8 mouse cellular contexts compared by ENCODE assay signal in genomic region chr7:30062478-30062877, GRCm38 (mm10). TPM values are rescaled to one million over a fixed set of nuclear protein-coding genes. Genes with fewer than 3 reads are reported as not detected.
DNase-seq lines count a peak whose midpoint lies in the region; ATAC-seq lines count a peak whose summit lies in the region.

No protein-coding gene starts in this region.

- peak; percentile 38; the same call in 1 of the 2 replicates for ATAC-seq in megakaryocyte, adult 5-6 weeks (ENCODE audit: poor library complexity, severe bottlenecking)

- intact Hi-C loops in left cerebral cortex, postnatal 4 days (cut with DNase I): loop anchor here (10.0 kb wide), 1 partner anchor 48 kb away; no protein-coding TSS in a partner anchor

- DNase-seq in adrenal gland, postnatal 14 days: peak; percentile 42
- no peak for DNase-seq in adrenal gland, adult 18-20 months (ENCODE audit: low spot score in 2 of 2)
- DNase-seq in left cerebral cortex, postnatal 4 days: peak; percentile 21
- DNase-seq in left cerebral cortex, adult 11 months (ENCODE audit: low spot score): no peak
- DNase-seq in WW6 (ENCODE audit: low read depth, low spot score): peak; percentile 49
- DNase-seq in ovary, postnatal 10 days (ENCODE audit: low spot score): no peak
- DNase-seq in right cerebral cortex, postnatal 36 days (ENCODE audit: low spot score in 2 of 2): no peak

RNA-seq across cellular contexts. Expression of gene Zfp82, which starts 10.2 kb away (rescaled TPM):
- 2.7 TPM in 1 of 2 replicates, not detected in the other for total RNA-seq in adrenal gland, postnatal 14 days (2021)
- 1 to 10 TPM; 2.0 to 2.3 TPM for total RNA-seq in adrenal gland, adult 18-20 months (2021)
- total RNA-seq in left cerebral cortex, postnatal 4 days (2021): 1 to 10 TPM; 4.6 to 8.5 TPM
- total RNA-seq in megakaryocyte, adult 5-6 weeks (2015): 0.83 and 0.91 TPM in 2 replicates
- total RNA-seq in megakaryocyte, adult 5-6 weeks (2017): 3.0 and 3.2 TPM in 2 replicates

RNA-seq across cellular contexts. Expression of gene Zfp14, which starts 11.3 kb away (rescaled TPM):
- total RNA-seq in adrenal gland, postnatal 14 days (2021): 2.0 and 3.7 TPM in 2 replicates
- 1 to 10 TPM; 3.0 TPM for total RNA-seq in adrenal gland, adult 18-20 months (2021)
- 10 to 100 TPM; 10.9 to 11.5 TPM for total RNA-seq in left cerebral cortex, postnatal 4 days (2021)
- total RNA-seq in megakaryocyte, adult 5-6 weeks (2015): 1.4 and 2.1 TPM in 2 replicates
- total RNA-seq in megakaryocyte, adult 5-6 weeks (2017): 0.89 and 0.95 TPM in 2 replicates

RNA-seq across cellular contexts. Expression of gene Gm26920, which starts 27.7 kb away (rescaled TPM):
- total RNA-seq in adrenal gland, postnatal 14 days (2021): 0.45 and 1.4 TPM in 2 replicates
- not detected for total RNA-seq in adrenal gland, adult 18-20 months (2021)
- 1 to 10 TPM in 1 of 2 experiments, not detected in 1; 1.9 TPM for total RNA-seq in left cerebral cortex, postnatal 4 days (2021)
- 1.4 TPM in 1 of 2 replicates, not detected in the other for total RNA-seq in megakaryocyte, adult 5-6 weeks (2015)
- not detected in 2 replicates for total RNA-seq in megakaryocyte, adult 5-6 weeks (2017)

RNA-seq across cellular contexts. Expression of gene Zfp566, which starts 27.8 kb away (rescaled TPM):
- total RNA-seq in adrenal gland, postnatal 14 days (2021): 1.6 and 2.5 TPM in 2 replicates
- total RNA-seq in adrenal gland, adult 18-20 months (2021): 1 to 10 TPM; 2.9 to 4.1 TPM
- 10 to 100 TPM; 12.9 to 17.3 TPM for total RNA-seq in left cerebral cortex, postnatal 4 days (2021)
- total RNA-seq in megakaryocyte, adult 5-6 weeks (2015): 2.7 and 3.5 TPM in 2 replicates
- total RNA-seq in megakaryocyte, adult 5-6 weeks (2017): 0.85 and 1.9 TPM in 2 replicates

RNA-seq across cellular contexts. Expression of gene Zfp260, which starts 32.1 kb away (rescaled TPM):
- total RNA-seq in adrenal gland, postnatal 14 days (2021): 36.9 and 45.6 TPM in 2 replicates
- 10 to 100 TPM; 38.4 to 45.1 TPM for total RNA-seq in adrenal gland, adult 18-20 months (2021)
- 10 to 100 TPM; 64.8 to 65.3 TPM for total RNA-seq in left cerebral cortex, postnatal 4 days (2021)
- 26.0 and 29.6 TPM in 2 replicates for total RNA-seq in megakaryocyte, adult 5-6 weeks (2015)
- total RNA-seq in megakaryocyte, adult 5-6 weeks (2017): 22.8 and 26.4 TPM in 2 replicates

Comparison
In these comparisons a context has a peak if more than half of its experiments do, and no peak if none do; other contexts are left out.
1. DNase-seq: peak in adrenal gland, postnatal 14 days (single experiment), left cerebral cortex, postnatal 4 days (single experiment) and WW6 (single experiment); none in adrenal gland, adult 18-20 months (0 of 2), left cerebral cortex, adult 11 months (single experiment), ovary, postnatal 10 days (single experiment) and right cerebral cortex, postnatal 36 days (0 of 2).